Mouse (Mus musculus) cerebellum, adult 2 months (tissue): Measurements from ENCODE around the gene H3f3a. TPM values are rescaled to one million over a fixed set of nuclear protein-coding genes. Genes with fewer than 3 reads are reported as not detected.

ENCODE experiments used
- DNase-seq, 2 experiments: peaks; one replicate each; pipeline ENCODE4 v3.0.0; 2021
- H3K27ac ChIP-seq: fragments of 200-500 bp; 2 replicates; pipeline ENCODE4 v1.5.1; 2012; ENCODE audit warnings: low read length, control low read depth, inconsistent platforms; ENCODE audit not compliant: insufficient read depth
- H3K27me3 ChIP-seq: fragments of 200-500 bp; 2 replicates; pipeline ENCODE4 v1.6.1; 2012; ENCODE audit warnings: inconsistent platforms, mild to moderate bottlenecking, low read length, moderate library complexity; ENCODE audit not compliant: control insufficient read depth, insufficient read depth
- H3K4me1 ChIP-seq: fragments of 200-500 bp; 2 replicates; pipeline ENCODE4 v1.6.1; 2011; ENCODE audit warnings: low read length; ENCODE audit not compliant: control insufficient read depth, insufficient read depth
- H3K4me3 ChIP-seq: fragments of 200-500 bp; replicated peaks from 2 replicates; pipeline ENCODE3; 2011; ENCODE audit warnings: mild to moderate bottlenecking, low read depth, low read length, control low read depth; ENCODE audit not compliant: insufficient read depth
- CTCF ChIP-seq: fragments of 200-500 bp; IDR thresholded peaks from 2 replicates; pipeline ENCODE4 v1.5.1; 2011; ENCODE audit warnings: low read depth, mild to moderate bottlenecking, control low read depth, low read length, moderate library complexity, borderline replicate concordance; ENCODE audit not compliant: insufficient read depth
- POLR2A ChIP-seq: fragments of 200-500 bp; IDR thresholded peaks from 2 replicates; pipeline ENCODE4 v1.6.1; 2011; ENCODE audit warnings: low read length, control low read depth, borderline replicate concordance; ENCODE audit not compliant: insufficient read depth
- WGBS: fragments of 180-500 bp; shearing (Covaris S2); methylation state at CpG from one replicate; pipeline ENCODE4 v1.1.7; 2018; 5-methylcytosine and 5-hydroxymethylcytosine counted together
- polyA plus RNA-seq: library from polyadenylated mRNA; depleted of rRNA; stranded (reverse); fragments of >200 nt; gene quantifications from 2 replicates; pipeline ENCODE4 v1.2.3, GENCODE M21; 2012

Gene H3f3a
- polyA plus RNA-seq, 1 experiment, result 463 TPM

- Histone ChIP-seq H3K4me1 (peaks cover 21% of the 10 kb centered on the region), H3K4me3 (no peak overlapping the region), H3K27ac (no peak overlapping the region), H3K27me3 (no peaks in the 10 kb centered on the region)
- TF ChIP-seq POLR2A, result no peak
- no peak for TF ChIP-seq CTCF
- DNase-seq, result no peak
- 73% methylated on average over 5 of the region's 5 CpGs for WGBS
Measured at GRCm38 (mm10) chr1:180771306-180771705, 42.4 kb downstream of the H3f3a start.

GRCm38 (mm10) chr1:180768334-180769168 is 45.2 kb downstream of the H3f3a start:
- WGBS, result 2% methylated on average over 37 of the region's 37 CpGs
- Histone ChIP-seq H3K4me1 (peaks cover 14% of the 10 kb centered on the region), H3K4me3 (peak overlapping the region; percentile 89), H3K27me3 (no peaks in the 10 kb centered on the region), H3K27ac (peak overlapping the region; percentile 98)
- DNase-seq, result peak; percentile 85 to 91
- TF ChIP-seq POLR2A (peak; percentile 52; the same call in 1 of the 2 replicates), CTCF (peak; percentile 67)

GRCm38 (mm10) chr1:180767541-180768333 is 46.0 kb downstream of the H3f3a start:
- peak in 1 of 2 experiments; percentile 47 for DNase-seq

GRCm38 (mm10) chr1:180766557-180766956 is 47.2 kb downstream of the H3f3a start:
- 85% methylated on average over 5 of the region's 5 CpGs for WGBS
- no peak for DNase-seq
- H3K27ac ChIP-seq, result no peak overlapping the region
- TF ChIP-seq POLR2A (no peak), CTCF (no peak)
- peaks cover 14% of the 10 kb centered on the region for H3K4me1 ChIP-seq
- H3K4me3 ChIP-seq, result no peak overlapping the region
- H3K27me3 ChIP-seq, result no peaks in the 10 kb centered on the region

More at GRCm38 (mm10) chr1:180767541-180768333, 46.0 kb downstream of the H3f3a start:
- Histone ChIP-seq H3K27ac (peak overlapping the region; percentile 98), H3K4me1 (peaks cover 14% of the 10 kb centered on the region), H3K4me3 (peak overlapping the region; percentile 89), H3K27me3 (no peaks in the 10 kb centered on the region)
- no peak for TF ChIP-seq POLR2A
- no peak for TF ChIP-seq CTCF
- 13% methylated on average over 10 of the region's 10 CpGs for WGBS

- Histone ChIP-seq H3K4me3 (no peak overlapping the region), H3K27me3 (no peaks in the 10 kb centered on the region), H3K27ac (no peak overlapping the region), H3K4me1 (peaks cover 14% of the 10 kb centered on the region)
- no peak for TF ChIP-seq CTCF
- no peak for TF ChIP-seq POLR2A
- WGBS, result 90% methylated on average over 5 of the region's 5 CpGs
- DNase-seq, result no peak
Measured at GRCm38 (mm10) chr1:180765393-180765792, 48.4 kb downstream of the H3f3a start.

- TF ChIP-seq CTCF, result peak; percentile 91
- peak; percentile 30; the same call in 1 of the 2 replicates for TF ChIP-seq POLR2A
- 0% methylated on average over 11 of the region's 11 CpGs for whole genome bisulfite sequencing
- DNase-seq, result peak; percentile 84 to 88
Measured at GRCm38 (mm10) chr1:180763828-180764227, 49.9 kb downstream of the H3f3a start.

GRCm38 (mm10) chr1:180763307-180763706 is 50.4 kb downstream of the H3f3a start:
- 2% methylated on average over 14 of the region's 14 CpGs for WGBS
- Histone ChIP-seq H3K27me3 (no peaks in the 10 kb centered on the region), H3K4me3 (peak overlapping the region; percentile 69), H3K4me1 (peaks cover 10% of the 10 kb centered on the region), H3K27ac (no peak overlapping the region)
- no peak for TF ChIP-seq CTCF
- no peak for TF ChIP-seq POLR2A
- DNase-seq, result no peak

More at GRCm38 (mm10) chr1:180763828-180764227, 49.9 kb downstream of the H3f3a start:
- Histone ChIP-seq H3K27me3 (no peaks in the 10 kb centered on the region), H3K4me1 (peaks cover 13% of the 10 kb centered on the region), H3K4me3 (peak overlapping the region; percentile 69), H3K27ac (no peak overlapping the region)

GRCm38 (mm10) chr1:180762679-180763078 is 51.1 kb downstream of the H3f3a start:
- no peak for DNase-seq
- H3K4me1 ChIP-seq, result peaks cover 7% of the 10 kb centered on the region; the same call in 1 of the 2 replicates
- TF ChIP-seq CTCF (no peak), POLR2A (no peak)
- no peaks in the 10 kb centered on the region for H3K27me3 ChIP-seq
- WGBS, result 67% methylated on average over 8 of the region's 8 CpGs
- no peak overlapping the region for H3K27ac ChIP-seq
- H3K4me3 ChIP-seq, result no peak overlapping the region
